Mouse (Mus musculus): ENCODE results near the gene Eef1a2. TPM values are rescaled to one million over a fixed set of nuclear protein-coding genes. Genes with fewer than 3 reads are reported as not detected.
A peak's percentile ranks its signal among the peaks of the same experiment; 100 is the strongest.

Gene Eef1a2
- polyA plus RNA-seq, 1 experiment from 2014 or later, result 7.7 TPM

GRCm38 (mm10) chr2:181147546-181148317 lies 9.1 kb downstream of the Eef1a2 start:
- no peak overlapping the region for H3K27ac ChIP-seq (ENCODE audit: poor library complexity, severe bottlenecking)
- peaks cover 78% of the 10 kb centered on the region for H3K27me3 ChIP-seq (replicated peaks)
- WGBS, result 4% methylated on average over 57 of the region's 61 CpGs
- peaks cover 28% of the 10 kb centered on the region for H3K36me3 ChIP-seq
- 0 out of 2 replicates have a peak overlapping the region, but pooled peaks have one; percentile 32 for H3K9ac ChIP-seq
- H3K4me1 ChIP-seq (replicated peaks), result peaks cover 16% of the 10 kb centered on the region
- no peaks in the 10 kb centered on the region for H3K9me3 ChIP-seq (replicated peaks)
- ATAC-seq (ENCODE audit: insufficient number of reproducible peaks, low FRiP score), result peak; percentile 75
- H3K4me2 ChIP-seq, result peak overlapping the region; percentile 77
- H3K4me3 ChIP-seq, result peak overlapping the region; percentile 42

DNA sequence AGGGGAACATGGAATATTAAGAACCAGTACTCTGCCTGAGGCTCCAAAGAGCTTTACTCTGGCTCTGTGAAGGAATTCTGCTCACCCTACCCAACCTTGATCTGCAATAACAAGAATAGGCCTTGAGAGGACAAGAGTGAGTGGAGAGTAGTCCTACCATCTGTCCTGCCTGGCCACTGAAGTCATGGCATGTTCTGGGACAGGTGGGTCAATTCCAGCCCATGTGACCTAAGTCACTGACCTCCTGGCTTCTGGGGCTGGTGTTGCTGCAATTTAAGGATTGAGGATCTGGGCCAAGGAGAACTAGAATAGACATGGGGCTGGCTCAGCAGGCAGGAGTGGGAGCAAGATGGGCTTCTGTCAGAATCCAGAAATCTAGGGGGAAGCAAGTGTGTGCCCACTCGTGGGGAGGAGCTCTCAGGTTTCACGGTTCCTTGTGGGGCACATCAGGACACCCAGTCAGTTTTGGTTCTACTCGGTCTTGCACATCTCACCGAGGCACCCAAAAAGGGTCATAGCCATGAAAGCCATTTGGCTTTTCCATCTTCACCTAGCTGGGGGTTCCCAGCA lies 9.8 kb downstream of the Eef1a2 start:
- peak overlapping the region; percentile 77 for H3K4me2 ChIP-seq
- no peaks in the 10 kb centered on the region for H3K9me3 ChIP-seq (replicated peaks)
- H3K4me1 ChIP-seq (replicated peaks), result peaks cover 16% of the 10 kb centered on the region
- H3K27ac ChIP-seq (ENCODE audit: poor library complexity, severe bottlenecking), result no peak overlapping the region
- H3K27me3 ChIP-seq (replicated peaks), result peaks cover 77% of the 10 kb centered on the region
- peaks cover 24% of the 10 kb centered on the region for H3K36me3 ChIP-seq
- WGBS, result 43% methylated on average over 4 of the region's 4 CpGs
- peak overlapping the region; percentile 42 for H3K4me3 ChIP-seq
- no peak for ATAC-seq (ENCODE audit: insufficient number of reproducible peaks, low FRiP score)
- no peak overlapping the region for H3K9ac ChIP-seq

DNA sequence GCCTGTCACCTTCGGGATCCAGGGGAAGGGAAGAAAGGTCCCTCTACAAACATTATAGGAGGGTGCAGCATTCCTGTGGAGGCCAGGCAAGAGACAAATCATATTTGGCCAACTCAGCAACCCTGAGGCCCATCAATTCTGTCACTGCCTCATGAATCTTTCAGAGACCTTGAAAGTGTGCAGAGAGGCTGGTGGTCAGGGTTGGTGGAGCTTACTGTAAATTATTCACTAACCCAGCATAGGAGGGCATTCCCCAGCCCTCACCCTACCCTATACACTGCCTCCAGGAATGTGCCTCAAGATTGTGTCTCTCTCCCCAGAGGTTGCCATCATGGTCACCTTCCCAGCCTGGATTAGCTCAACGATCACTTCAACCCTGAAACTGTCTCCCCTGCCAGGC lies 12.1 kb downstream of the Eef1a2 start:
- Histone ChIP-seq H3K36me3 (peaks cover 6% of the 10 kb centered on the region), H3K9me3 (replicated peaks) (no peaks in the 10 kb centered on the region), H3K4me1 (replicated peaks) (peaks cover 12% of the 10 kb centered on the region), H3K4me2 (no peak overlapping the region), H3K27me3 (replicated peaks) (peaks cover 72% of the 10 kb centered on the region), H3K9ac (no peak overlapping the region), H3K4me3 (no peak overlapping the region), H3K27ac (ENCODE audit: poor library complexity, severe bottlenecking) (no peak overlapping the region)
- 77% methylated on average over 2 of the region's 2 CpGs for WGBS
- ATAC-seq (ENCODE audit: insufficient number of reproducible peaks, low FRiP score), result no peak

- H3K9ac ChIP-seq, result no peak overlapping the region
- H3K4me3 ChIP-seq, result no peak overlapping the region
- H3K27me3 ChIP-seq (replicated peaks), result peaks cover 71% of the 10 kb centered on the region
- 58% methylated on average over 2 of the region's 2 CpGs for WGBS
- H3K9me3 ChIP-seq (replicated peaks), result no peaks in the 10 kb centered on the region
- ATAC-seq (ENCODE audit: insufficient number of reproducible peaks, low FRiP score), result no peak
- H3K27ac ChIP-seq (ENCODE audit: poor library complexity, severe bottlenecking), result no peak overlapping the region
- H3K4me2 ChIP-seq, result no peak overlapping the region
- H3K36me3 ChIP-seq, result 0 out of 2 replicates have a peak, but pooled peaks cover 3% of the 10 kb centered on the region
- peaks cover 10% of the 10 kb centered on the region for H3K4me1 ChIP-seq (replicated peaks)
Observed at GRCm38 (mm10) chr2:181143509-181144276, 13.1 kb downstream of the Eef1a2 start.

- Histone ChIP-seq H3K4me3 (no peak overlapping the region), H3K4me1 (replicated peaks) (0 out of 2 replicates have a peak, but pooled peaks cover under 1% of the 10 kb centered on the region), H3K4me2 (no peak overlapping the region), H3K9ac (no peak overlapping the region), H3K9me3 (replicated peaks) (no peaks in the 10 kb centered on the region), H3K27ac (ENCODE audit: poor library complexity, severe bottlenecking) (no peak overlapping the region), H3K27me3 (replicated peaks) (peaks cover 71% of the 10 kb centered on the region), H3K36me3 (no peaks in the 10 kb centered on the region)
- 58% methylated on average over 8 of the region's 8 CpGs for WGBS
- ATAC-seq (ENCODE audit: insufficient number of reproducible peaks, low FRiP score), result no peak
Observed at GRCm38 (mm10) chr2:181142703-181143135, 14.1 kb downstream of the Eef1a2 start.

- Histone ChIP-seq H3K4me2 (no peak overlapping the region), H3K27ac (ENCODE audit: poor library complexity, severe bottlenecking) (no peak overlapping the region), H3K4me3 (no peak overlapping the region), H3K4me1 (replicated peaks) (peaks cover 5% of the 10 kb centered on the region), H3K9ac (no peak overlapping the region), H3K9me3 (replicated peaks) (no peaks in the 10 kb centered on the region), H3K36me3 (no peaks in the 10 kb centered on the region), H3K27me3 (replicated peaks) (peaks cover 87% of the 10 kb centered on the region)
- no peak for ATAC-seq (ENCODE audit: insufficient number of reproducible peaks, low FRiP score)
- 74% methylated on average over 5 of the region's 5 CpGs for WGBS
Observed at GRCm38 (mm10) chr2:181139641-181140193, 17.1 kb downstream of the Eef1a2 start.

DNA sequence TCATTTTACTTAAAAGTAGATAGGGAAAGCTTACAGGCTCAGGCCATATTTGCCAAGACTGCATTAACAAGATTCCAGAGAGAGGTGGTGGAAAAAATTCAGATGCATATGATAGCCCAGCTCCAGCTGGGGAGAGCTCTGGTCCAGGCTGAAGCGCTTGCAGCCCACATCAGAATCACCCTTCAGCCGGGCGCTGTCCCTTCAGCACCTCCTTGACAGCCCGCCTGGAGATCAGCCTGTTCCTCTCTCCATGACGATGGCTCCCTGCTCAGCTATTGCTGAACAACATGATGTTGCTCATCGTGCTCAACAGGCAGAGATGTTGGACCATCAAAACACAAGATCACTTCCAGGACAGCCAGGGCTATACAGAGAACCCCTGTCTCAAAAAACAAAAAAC lies 19.9 kb downstream of the Eef1a2 start:
- Histone ChIP-seq H3K4me2 (no peak overlapping the region), H3K4me1 (replicated peaks) (peaks cover 11% of the 10 kb centered on the region), H3K9ac (no peak overlapping the region), H3K9me3 (replicated peaks) (no peaks in the 10 kb centered on the region), H3K27me3 (replicated peaks) (peaks cover 92% of the 10 kb centered on the region), H3K4me3 (no peak overlapping the region), H3K36me3 (no peaks in the 10 kb centered on the region), H3K27ac (ENCODE audit: poor library complexity, severe bottlenecking) (no peak overlapping the region)
- no peak for ATAC-seq (ENCODE audit: insufficient number of reproducible peaks, low FRiP score)
- 1% methylated on average over 6 of the region's 6 CpGs for WGBS

DNA sequence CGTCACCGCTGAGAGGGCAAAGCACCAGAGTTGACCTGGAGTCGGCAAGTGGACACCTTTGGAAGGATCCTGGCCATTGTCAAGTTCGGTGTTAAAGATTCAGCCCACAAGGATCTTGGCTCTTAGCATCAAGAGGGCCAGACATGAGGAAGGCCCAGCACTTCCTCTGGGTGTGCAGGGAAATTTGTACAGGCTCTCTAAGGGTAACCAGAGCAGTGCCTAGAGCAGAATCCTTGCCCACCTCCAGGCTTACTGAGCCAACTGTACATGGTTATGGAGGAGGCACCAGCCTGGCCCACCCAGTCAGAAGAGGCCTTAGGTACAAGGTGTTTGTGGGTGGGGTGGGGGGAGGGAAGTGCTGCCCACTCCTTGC lies 21.4 kb downstream of the Eef1a2 start:
- WGBS, result 10% methylated on average over 4 of the region's 4 CpGs

DNA sequence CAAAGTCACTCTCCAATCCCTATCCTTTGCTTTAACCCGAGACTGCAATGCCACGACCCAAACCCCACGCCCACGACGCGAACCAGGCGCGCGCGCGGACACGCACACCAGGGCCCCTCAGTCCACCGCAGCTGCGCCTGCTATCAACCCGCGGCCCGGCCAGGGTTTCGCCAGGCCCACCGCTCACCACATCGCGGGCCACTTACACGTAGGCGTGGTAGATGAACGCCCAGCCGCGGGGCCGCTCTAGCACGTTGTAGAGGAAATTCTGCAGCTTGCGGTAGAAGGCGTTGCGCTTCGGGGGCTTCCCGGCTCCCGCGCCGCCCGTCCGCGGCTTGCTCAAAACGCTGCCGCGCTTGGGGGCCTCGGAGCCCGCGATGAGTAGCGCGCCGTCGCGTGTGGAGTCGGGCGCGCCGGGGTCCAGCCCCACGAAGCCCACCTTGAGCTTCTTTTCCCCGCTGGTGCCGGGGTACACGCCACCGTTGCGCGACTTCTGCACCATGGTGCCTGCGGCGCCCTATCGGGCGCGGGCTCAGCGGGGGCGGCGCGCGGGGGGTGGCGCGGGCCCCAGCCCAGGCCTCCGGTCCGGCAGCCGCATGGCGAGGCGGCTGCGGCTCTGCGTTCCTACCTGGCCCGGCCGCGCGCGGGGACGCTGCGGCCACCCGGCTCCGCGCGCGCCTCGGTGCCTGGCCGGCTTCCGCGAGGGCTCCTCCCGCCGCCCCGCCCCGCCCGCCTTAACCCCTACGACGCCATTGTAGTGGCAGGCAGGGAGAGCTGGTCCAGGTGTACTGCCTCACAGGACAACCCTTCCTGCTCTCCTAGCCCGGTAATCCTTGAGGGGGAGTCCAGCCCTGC lies 22.0 kb downstream of the Eef1a2 start, which contains the start of gene Kcnq2:
Gene Kcnq2 (minus strand): TSS at position 710 of the 855 bp plus-strand sequence.
- H3K4me2 ChIP-seq, result peak within 1 kb of the TSS; percentile 78
- H3K9me3 ChIP-seq (replicated peaks), result no peaks in the 10 kb centered on the region
- H3K4me1 ChIP-seq (replicated peaks), result peaks cover 11% of the 10 kb centered on the region
- peak within 1 kb of the TSS; percentile 49 for H3K4me3 ChIP-seq
- under 1% methylated on average over 100 of the region's 104 CpGs for WGBS
- no peak within 1 kb of the TSS for H3K27ac ChIP-seq (ENCODE audit: poor library complexity, severe bottlenecking)
- ATAC-seq (ENCODE audit: insufficient number of reproducible peaks, low FRiP score), result no peak
- no peaks in the 10 kb centered on the region for H3K36me3 ChIP-seq
- peaks cover 91% of the 10 kb centered on the region for H3K27me3 ChIP-seq (replicated peaks)
- no peak within 1 kb of the TSS for H3K9ac ChIP-seq

More for the DNA sequence above, 21.4 kb downstream of the Eef1a2 start:
- peaks cover 89% of the 10 kb centered on the region for H3K27me3 ChIP-seq (replicated peaks)
- H3K9ac ChIP-seq, result no peak overlapping the region
- no peak overlapping the region for H3K4me2 ChIP-seq
- H3K27ac ChIP-seq (ENCODE audit: poor library complexity, severe bottlenecking), result no peak overlapping the region
- H3K4me1 ChIP-seq (replicated peaks), result peaks cover 11% of the 10 kb centered on the region
- H3K36me3 ChIP-seq, result no peaks in the 10 kb centered on the region
- no peak for ATAC-seq (ENCODE audit: insufficient number of reproducible peaks, low FRiP score)
- H3K4me3 ChIP-seq, result peak overlapping the region; percentile 49
- no peaks in the 10 kb centered on the region for H3K9me3 ChIP-seq (replicated peaks)

DNA sequence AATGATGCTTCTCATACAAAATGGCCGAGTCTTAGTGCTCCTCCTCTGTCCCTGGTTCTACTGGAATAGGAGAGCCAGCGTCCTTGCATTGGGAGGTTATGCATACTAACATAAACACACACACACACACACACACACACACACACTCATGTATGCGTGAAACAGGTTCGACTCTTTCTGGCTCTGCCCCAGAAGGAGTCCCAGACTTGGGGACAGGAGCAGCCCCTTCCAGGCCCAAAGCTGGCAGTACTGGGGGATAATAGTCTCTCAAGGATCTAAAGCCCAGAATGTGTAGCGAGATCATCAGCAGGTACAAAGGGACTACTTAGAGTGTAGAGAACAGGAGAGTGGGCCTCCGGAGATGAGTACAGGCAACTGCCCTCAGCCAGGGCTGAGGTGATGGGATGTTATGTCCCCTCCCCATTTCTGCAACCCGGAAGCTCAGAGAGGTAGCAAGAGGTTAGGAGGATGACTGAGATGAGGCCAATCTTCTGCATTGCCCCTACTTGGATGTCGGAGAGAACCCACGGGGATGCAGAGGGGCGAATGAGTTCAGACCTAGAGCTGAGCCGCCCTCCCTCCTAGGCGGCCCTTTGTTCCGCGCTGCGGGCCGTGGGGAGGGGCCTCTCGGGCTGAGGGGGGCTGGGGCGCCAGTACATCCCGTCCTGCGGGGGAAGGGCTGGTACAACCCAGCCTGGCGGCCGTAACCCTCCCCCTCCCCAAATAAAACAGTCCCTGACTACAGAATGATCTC lies 22.8 kb downstream of the Eef1a2 start:
- peak overlapping the region; percentile 78 for H3K4me2 ChIP-seq

More for the DNA sequence above, 22.8 kb downstream of the Eef1a2 start:
- Histone ChIP-seq H3K4me1 (replicated peaks) (peaks cover 11% of the 10 kb centered on the region), H3K27ac (ENCODE audit: poor library complexity, severe bottlenecking) (no peak overlapping the region), H3K9ac (no peak overlapping the region), H3K36me3 (no peaks in the 10 kb centered on the region), H3K27me3 (replicated peaks) (peaks cover 86% of the 10 kb centered on the region), H3K4me3 (peak overlapping the region; percentile 49), H3K9me3 (replicated peaks) (no peaks in the 10 kb centered on the region)
- ATAC-seq (ENCODE audit: insufficient number of reproducible peaks, low FRiP score), result no peak
- WGBS, result 10% methylated on average over 22 of the region's 22 CpGs
